Mouse (Mus musculus) hindbrain, postnatal 0 days (tissue): ENCODE measurements around the gene Dbnl. TPM values are rescaled to one million over a fixed set of nuclear protein-coding genes. Genes with fewer than 3 reads are reported as not detected.

ENCODE experiments used
- ATAC-seq: fragments of 200-750 bp; cut with Nextera tagmentation; 2 replicates; pipeline ENCODE4 v1.8.0; 2017; ENCODE audit warnings: mild to moderate bottlenecking, moderate TSS enrichment, moderate library complexity
- DNase-seq: peaks from one replicate; pipeline ENCODE4 v3.0.0-alpha.2; 2015; ENCODE audit warnings: low spot score
- H3K27ac ChIP-seq: fragments of 300-500 bp; sonication (generic); 2 replicates; pipeline ENCODE4 v1.5.1; 2014; ENCODE audit warnings: mild to moderate bottlenecking
- H3K27me3 ChIP-seq: fragments of 300-500 bp; sonication (generic); 2 replicates; pipeline ENCODE4 v1.6.1; 2014; ENCODE audit warnings: low read length, mixed read lengths; ENCODE audit not compliant: insufficient read depth
- H3K36me3 ChIP-seq: fragments of 300-500 bp; sonication (generic); 2 replicates; pipeline ENCODE4 v1.6.1; 2014; ENCODE audit warnings: low read length, mixed read lengths; ENCODE audit not compliant: insufficient read depth
- H3K4me1 ChIP-seq: fragments of 300-500 bp; sonication (generic); 2 replicates; pipeline ENCODE4 v1.6.1; 2014; ENCODE audit warnings: antibody characterized with exemption, low read length, mixed read lengths; ENCODE audit not compliant: insufficient read depth
- H3K4me2 ChIP-seq: fragments of 300-500 bp; sonication (generic); 2 replicates; pipeline ENCODE4 v1.6.1; 2014; ENCODE audit warnings: low read depth, mild to moderate bottlenecking, low read length, moderate library complexity, mixed read lengths
- H3K4me3 ChIP-seq: fragments of 300-500 bp; sonication (generic); 2 replicates; pipeline ENCODE4 v1.5.1; 2014; ENCODE audit warnings: low read length
- H3K9ac ChIP-seq: fragments of 300-500 bp; sonication (generic); replicated peaks from 2 replicates; pipeline ENCODE4 v1.6.1; 2014; ENCODE audit warnings: mild to moderate bottlenecking, low read length, moderate library complexity, mixed read lengths
- H3K9me3 ChIP-seq: fragments of 300-500 bp; sonication (generic); 2 replicates; pipeline ENCODE4 v1.6.1; 2016; ENCODE audit warnings: low read length, mixed read lengths
- CTCF ChIP-seq: IDR thresholded peaks from 2 replicates; pipeline ENCODE4 v1.5.1; 2016; ENCODE audit warnings: antibody characterized with exemption, control low read depth, low read depth
- WGBS: fragments of 180-500 bp; shearing (Covaris S2); extraction: QIAGEN DNeasy Blood & Tissue Kit; methylation state at CpG from one replicate; pipeline ENCODE4 v1.1.7; 2014; 5-methylcytosine and 5-hydroxymethylcytosine counted together
- polyA plus RNA-seq: library from polyadenylated mRNA; unstranded; fragments of >200 nt; fragmentation: Nextera tagmentation; extraction: Ambion mirVana; gene quantifications from 2 replicates; pipeline ENCODE4 v1.2.1, GENCODE M21; 2015
- total RNA-seq: library from RNA; depleted of rRNA; stranded (reverse); fragments of >200 nt; gene quantifications from 2 replicates; pipeline ENCODE4 v1.2.3, GENCODE M21; 2014

Gene Dbnl
- total and polyA plus RNA-seq, 2 experiments from 2014 or later: 81.7 to 123 TPM

DNA sequence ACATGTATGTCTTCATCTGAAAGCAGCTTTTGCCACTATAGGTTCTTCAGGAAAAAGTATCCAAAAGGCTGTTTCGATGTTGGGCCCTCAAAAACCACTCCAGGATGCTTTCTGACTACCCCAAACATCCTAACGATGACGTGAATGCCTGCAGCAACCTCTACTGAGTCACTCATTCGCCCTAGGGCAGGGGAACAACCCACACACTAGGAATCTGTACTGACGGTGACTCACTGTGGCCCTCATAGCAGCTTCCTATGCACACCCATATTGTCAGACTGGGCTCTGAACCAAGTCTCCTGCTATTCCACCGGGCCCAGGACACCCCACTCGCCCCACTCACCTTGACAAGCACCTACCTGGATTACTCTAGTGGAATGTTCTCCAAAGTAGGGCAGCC lies 46.8 kb downstream of the Dbnl start:
- Histone ChIP-seq H3K4me1 (no peaks in the 10 kb centered on the region), H3K27me3 (no peaks in the 10 kb centered on the region), H3K27ac (no peak overlapping the region), H3K9me3 (no peaks in the 10 kb centered on the region), H3K4me3 (no peak overlapping the region), H3K4me2 (no peak overlapping the region), H3K36me3 (peaks cover 14% of the 10 kb centered on the region), H3K9ac (no peak overlapping the region)
- WGBS: 86% methylated on average over 7 of the region's 7 CpGs
- TF ChIP-seq CTCF: no peak
- ATAC-seq: no peak
- DNase-seq: no peak

DNA sequence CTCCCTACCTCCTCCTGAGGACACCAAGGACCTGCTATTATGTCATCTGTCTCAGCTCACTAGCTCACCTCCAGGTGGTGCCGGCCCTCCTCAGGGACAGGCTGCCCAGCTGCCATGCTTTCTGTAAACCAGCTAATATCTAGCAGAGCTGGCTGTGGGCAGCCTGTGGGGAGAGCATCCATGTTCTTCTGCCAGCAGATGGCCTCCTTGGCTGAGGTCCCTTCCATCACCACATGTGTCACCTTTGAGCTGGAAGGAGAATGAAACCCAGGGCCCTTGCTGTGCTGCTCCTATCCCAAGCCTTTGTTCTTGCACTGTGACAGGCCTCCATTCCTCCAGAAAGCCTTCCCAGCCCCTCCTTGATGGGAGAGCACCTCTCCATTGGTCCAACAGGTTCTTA lies 47.8 kb downstream of the Dbnl start:
- Histone ChIP-seq H3K36me3 (peaks cover 12% of the 10 kb centered on the region), H3K9me3 (no peaks in the 10 kb centered on the region), H3K27me3 (no peaks in the 10 kb centered on the region), H3K9ac (0 out of 2 replicates have a peak overlapping the region, but pooled peaks have one; percentile 21), H3K27ac (no peak overlapping the region), H3K4me1 (no peaks in the 10 kb centered on the region), H3K4me2 (no peak overlapping the region), H3K4me3 (no peak overlapping the region)
- DNase-seq (peak; percentile 67), ATAC-seq (peak; percentile 47)
- TF ChIP-seq CTCF: peak; percentile 61
- 29% methylated on average over 1 of the region's 1 CpGs for WGBS

GRCm38 (mm10) chr11:5837251-5838246 lies 49.3 kb downstream of the Dbnl start, which contains the start of gene Polm:
Gene Polm, minus strand, starts transcription at chr11:5838016.
- Histone ChIP-seq H3K4me1 (no peaks in the 10 kb centered on the region), H3K4me2 (peak within 1 kb of the TSS; percentile 70), H3K27me3 (no peaks in the 10 kb centered on the region), H3K9me3 (no peaks in the 10 kb centered on the region), H3K4me3 (peak within 1 kb of the TSS; percentile 69), H3K27ac (peak within 1 kb of the TSS; percentile 83), H3K9ac (peak within 1 kb of the TSS; percentile 85), H3K36me3 (no peaks in the 10 kb centered on the region; the same call in none of the 2 replicates)
- DNase-seq: peak; percentile 96
- peak; percentile 82 for TF ChIP-seq CTCF
- WGBS: under 1% methylated on average over 63 of the region's 63 CpGs
- ATAC-seq: peak; percentile 94

DNA sequence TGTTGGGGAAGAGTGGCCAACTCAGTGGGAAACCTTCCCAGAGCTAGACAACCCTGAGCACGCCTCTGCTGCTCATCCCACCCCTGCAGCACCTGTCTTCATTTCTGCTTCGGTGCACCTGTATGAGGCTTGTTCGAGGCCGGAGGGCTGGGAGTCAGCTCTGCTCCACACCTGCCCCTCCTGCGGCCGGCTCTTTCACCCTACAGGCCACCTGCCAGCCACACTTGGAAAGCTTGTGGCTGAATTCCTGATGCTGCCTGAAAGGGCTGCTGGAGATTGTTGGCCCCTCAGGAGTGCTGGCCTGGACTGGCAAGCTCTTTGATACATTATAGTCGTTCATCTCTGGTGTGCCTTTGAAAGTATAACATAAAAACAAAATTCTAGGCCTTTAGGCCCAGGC lies 52.1 kb downstream of the Dbnl start:
- Histone ChIP-seq H3K4me1 (no peaks in the 10 kb centered on the region), H3K27ac (no peak overlapping the region), H3K9me3 (no peaks in the 10 kb centered on the region), H3K4me2 (no peak overlapping the region), H3K27me3 (no peaks in the 10 kb centered on the region), H3K36me3 (no peaks in the 10 kb centered on the region), H3K9ac (no peak overlapping the region), H3K4me3 (no peak overlapping the region)
- DNase-seq (no peak), ATAC-seq (no peak)
- WGBS: 76% methylated on average over 7 of the region's 7 CpGs
- TF ChIP-seq CTCF: no peak

- ATAC-seq: no peak
Observed at GRCm38 (mm10) chr11:5841751-5842150, 53.5 kb downstream of the Dbnl start.

DNA sequence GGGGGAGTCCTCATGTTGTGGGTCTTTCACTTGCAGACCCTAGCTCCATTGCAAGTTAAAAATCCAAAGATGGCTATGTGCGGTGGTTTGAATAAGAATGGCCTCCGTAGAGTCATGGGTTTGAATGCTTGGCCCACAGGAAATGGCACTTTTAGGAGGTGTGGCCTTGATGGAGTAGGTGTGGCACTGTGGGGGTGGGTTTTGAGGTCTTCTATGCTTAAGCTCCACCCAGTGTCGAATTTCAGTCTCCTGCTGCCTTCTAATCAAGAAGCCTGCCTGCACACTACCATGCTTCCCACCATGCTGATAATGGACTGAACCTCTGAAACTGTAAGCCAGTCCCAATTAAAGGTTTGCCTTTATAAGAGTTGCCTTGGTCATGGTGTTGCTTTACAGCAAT lies 54.8 kb downstream of the Dbnl start:
- Histone ChIP-seq H3K27me3 (no peaks in the 10 kb centered on the region), H3K4me1 (no peaks in the 10 kb centered on the region), H3K27ac (no peak overlapping the region), H3K36me3 (no peaks in the 10 kb centered on the region), H3K4me2 (no peak overlapping the region), H3K9me3 (no peaks in the 10 kb centered on the region), H3K9ac (no peak overlapping the region), H3K4me3 (no peak overlapping the region)
- no peak for ATAC-seq
- no peak for DNase-seq
- 92% methylated on average over 3 of the region's 3 CpGs for WGBS
- TF ChIP-seq CTCF: no peak

More at GRCm38 (mm10) chr11:5841751-5842150, 53.5 kb downstream of the Dbnl start:
- H3K9me3 ChIP-seq: no peaks in the 10 kb centered on the region
- WGBS: 91% methylated on average over 2 of the region's 2 CpGs
- DNase-seq: no peak
- H3K9ac ChIP-seq: no peak overlapping the region
- no peak overlapping the region for H3K27ac ChIP-seq
- TF ChIP-seq CTCF: no peak
- H3K4me1 ChIP-seq: no peaks in the 10 kb centered on the region
- no peaks in the 10 kb centered on the region for H3K27me3 ChIP-seq
- H3K4me2 ChIP-seq: no peak overlapping the region
- no peaks in the 10 kb centered on the region for H3K36me3 ChIP-seq
- H3K4me3 ChIP-seq: no peak overlapping the region
